Mouse (Mus musculus) brain, embryonic 14.5 days (tissue): Measurements from ENCODE around the gene Itga10. TPM values are rescaled to one million over a fixed set of nuclear protein-coding genes. Genes with fewer than 3 reads are reported as not detected.

Experiments
- DNase-seq: peaks from one replicate; pipeline ENCODE4 v3.0.0-alpha.2; 2011; ENCODE audit warnings: low read depth
- CTCF ChIP-seq: fragments of 200-500 bp; IDR thresholded peaks from 2 replicates; pipeline ENCODE4 v1.5.1; 2012; ENCODE audit warnings: inconsistent platforms, mild to moderate bottlenecking, moderate library complexity, borderline replicate concordance; ENCODE audit not compliant: insufficient read depth, insufficient read length; ENCODE audit errors: extremely low read depth
- POLR2A ChIP-seq: fragments of 200-500 bp; IDR thresholded peaks from 2 replicates; pipeline ENCODE4 v1.6.1; 2012; ENCODE audit warnings: mild to moderate bottlenecking, inconsistent platforms, borderline replicate concordance; ENCODE audit not compliant: poor library complexity, insufficient read depth, insufficient read length, severe bottlenecking; ENCODE audit errors: extremely low read depth
- polyA plus RNA-seq: library from polyadenylated mRNA; depleted of rRNA; stranded (reverse); fragments of >200 nt; gene quantifications from 2 replicates; pipeline ENCODE4 v1.2.3, GENCODE M21; 2012; rRNA removed

Gene Itga10
- polyA plus RNA-seq, 1 experiment: 5.8 TPM

GRCm38 (mm10) chr3:96696766-96697732 lies 51.7 kb downstream of the Itga10 start:
- TF ChIP-seq POLR2A: no peak
- no peak for TF ChIP-seq CTCF
- peak; percentile 94 for DNase-seq

- DNase-seq: no peak
- TF ChIP-seq CTCF (no peak), POLR2A (no peak)
Observed at GRCm38 (mm10) chr3:96698993-96699690, 53.8 kb downstream of the Itga10 start.

- peak; percentile 29 for DNase-seq
- 0 out of 2 replicates have a peak, but pooled peaks have one; percentile 4 for TF ChIP-seq CTCF
- no peak for TF ChIP-seq POLR2A
Observed at GRCm38 (mm10) chr3:96700376-96700775, 55.0 kb downstream of the Itga10 start.

GRCm38 (mm10) chr3:96701003-96701402 lies 55.6 kb downstream of the Itga10 start:
- TF ChIP-seq POLR2A (no peak), CTCF (no peak)
- no peak for DNase-seq

- no peak for TF ChIP-seq CTCF
- TF ChIP-seq POLR2A: no peak
- DNase-seq: no peak
Observed at GRCm38 (mm10) chr3:96704778-96705177, 59.4 kb downstream of the Itga10 start.

GRCm38 (mm10) chr3:96706217-96706616 lies 60.8 kb downstream of the Itga10 start:
- TF ChIP-seq CTCF (no peak), POLR2A (no peak)
- no peak for DNase-seq

GRCm38 (mm10) chr3:96706984-96707383 lies 61.6 kb downstream of the Itga10 start:
- TF ChIP-seq CTCF (no peak), POLR2A (no peak)
- no peak for DNase-seq

GRCm38 (mm10) chr3:96707903-96708683 lies 62.7 kb downstream of the Itga10 start, which contains the start of gene Nudt17:
Gene Nudt17, minus strand, starts transcription at chr3:96708562.
- peak; percentile 83 for DNase-seq
- TF ChIP-seq CTCF (peak; percentile 91), POLR2A (no peak)

- no peak for DNase-seq
- no peak for TF ChIP-seq CTCF
- TF ChIP-seq POLR2A: no peak
Observed at GRCm38 (mm10) chr3:96708684-96709064, 63.3 kb downstream of the Itga10 start.

Other genes with a start within 250 kb of the Itga10 start
- 0.05 TPM in 1 of 2 replicates, not detected in the other for gene BC107364, start 193.3 kb upstream of the Itga10 start, polyA plus RNA-seq
- gene Hfe2, start 120.4 kb upstream of the Itga10 start, polyA plus RNA-seq: 0.58 and 0.66 TPM in 2 replicates
- gene Txnip, start 87.6 kb upstream of the Itga10 start, polyA plus RNA-seq: 110 and 138 TPM in 2 replicates
- gene Gm16253, start 68.6 kb upstream of the Itga10 start, polyA plus RNA-seq: not detected in 2 replicates
- gene Polr3gl, start 51.4 kb upstream of the Itga10 start, polyA plus RNA-seq: 30.1 and 39.1 TPM in 2 replicates
- gene Ankrd34a, start 48.9 kb upstream of the Itga10 start, polyA plus RNA-seq: 9.5 and 12.4 TPM in 2 replicates
- 86.8 and 88.9 TPM in 2 replicates for gene Lix1l, start 44.4 kb upstream of the Itga10 start, polyA plus RNA-seq
- gene Rbm8a, start 15.7 kb upstream of the Itga10 start, polyA plus RNA-seq: 42.9 and 57.2 TPM in 2 replicates
- gene Pex11b, start 10.2 kb upstream of the Itga10 start, polyA plus RNA-seq: 46.1 and 59.6 TPM in 2 replicates
- gene Gm42957, start 10.1 kb upstream of the Itga10 start, polyA plus RNA-seq: 0.16 and 0.27 TPM in 2 replicates
- gene Ankrd35, start 24.5 kb downstream of the Itga10 start, polyA plus RNA-seq: 2.5 and 2.8 TPM in 2 replicates
- gene Pias3, start 50.8 kb downstream of the Itga10 start, polyA plus RNA-seq: 32.3 and 34.6 TPM in 2 replicates
- gene Nudt17, start 63.0 kb downstream of the Itga10 start, polyA plus RNA-seq: 7.6 and 8.2 TPM in 2 replicates
- 42.7 and 45.0 TPM in 2 replicates for gene Polr3c, start 82.0 kb downstream of the Itga10 start, polyA plus RNA-seq
- gene Rnf115, start 82.1 kb downstream of the Itga10 start, polyA plus RNA-seq: 46.3 and 47.5 TPM in 2 replicates
- 0.14 and 0.15 TPM in 2 replicates for gene Pdzk1, start 183.7 kb downstream of the Itga10 start, polyA plus RNA-seq
- not detected in 2 replicates for gene Cd160, start 183.8 kb downstream of the Itga10 start, polyA plus RNA-seq